Mouse (Mus musculus): ENCODE measurements at regions not wholly inside any gene's neighbourhood (a gene's known extent, or its start where the extent isn't known, plus 50 kb on each side); places are given as distances from the start of the nearest gene placed in this dataset.

DNA sequence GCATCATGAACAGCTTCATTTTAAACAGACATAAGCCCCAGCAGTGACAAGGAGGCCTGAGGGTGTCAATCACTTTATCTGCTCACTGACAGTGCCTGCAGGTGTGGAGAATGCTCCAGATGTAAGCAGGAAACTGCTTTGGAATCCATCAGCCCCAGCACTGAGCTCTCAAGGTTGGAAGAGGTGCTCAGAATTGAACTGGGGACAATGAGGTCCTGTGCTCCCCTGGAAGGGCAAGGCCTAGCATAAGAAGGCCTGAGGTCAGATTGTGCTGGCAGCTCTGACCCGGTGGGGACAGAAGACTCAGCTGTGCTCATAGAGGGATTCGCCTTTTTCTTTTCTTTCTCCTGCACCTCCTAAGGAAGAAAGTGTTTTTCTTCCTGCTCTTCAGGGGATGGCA lies 82.2 kb upstream of the Lgalsl start:
- Histone ChIP-seq H3K4me1 (replicated peaks) (peaks cover 15% of the 10 kb centered on the region), H3K9ac (no peak overlapping the region), H3K36me3 (no peaks in the 10 kb centered on the region), H3K4me3 (no peak overlapping the region), H3K27me3 (no peaks in the 10 kb centered on the region), H3K9me3 (no peaks in the 10 kb centered on the region), H3K4me2 (no peak overlapping the region), H3K27ac (no peak overlapping the region)
- whole genome bisulfite sequencing = 86% methylated on average over 2 of the region's 2 CpGs
- ATAC-seq (ENCODE audit: low FRiP score) = no peak

DNA sequence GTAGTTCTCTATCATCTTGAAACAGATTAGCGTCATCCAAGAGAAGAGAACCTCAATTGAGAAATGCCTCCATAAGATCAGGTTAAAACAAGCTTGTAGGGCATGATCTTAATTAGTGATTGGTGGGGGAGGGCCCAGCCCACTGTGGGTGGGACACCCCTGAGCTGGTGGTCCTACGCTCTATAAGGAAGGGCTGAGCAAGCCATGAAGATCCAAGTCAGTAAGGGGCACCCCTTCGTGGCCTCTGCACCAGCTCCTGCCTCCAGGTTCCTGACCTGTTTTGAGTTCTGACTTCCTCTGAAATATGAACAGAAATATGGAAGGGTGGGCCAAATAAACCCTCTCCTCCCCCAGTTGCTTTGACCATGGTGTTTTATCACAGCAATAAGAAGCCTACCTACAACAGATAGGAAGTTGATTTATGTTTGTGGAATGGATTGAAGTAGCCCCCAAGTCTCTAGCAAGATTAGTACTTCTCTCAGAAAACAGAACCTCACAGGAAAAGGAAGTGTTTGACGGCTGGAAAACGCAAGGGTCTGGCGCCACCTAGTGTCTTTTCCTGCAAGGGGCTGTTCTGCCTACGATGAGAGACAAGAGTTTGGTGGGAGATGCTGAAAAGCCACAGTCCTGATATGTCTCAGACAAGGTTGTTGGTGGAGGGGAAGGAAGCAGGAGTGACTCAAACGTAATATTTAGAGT lies 82.9 kb upstream of the Lgalsl start:
- peak; percentile 58 for ATAC-seq (ENCODE audit: low FRiP score)
- H3K27me3 ChIP-seq = no peaks in the 10 kb centered on the region
- H3K9ac ChIP-seq = no peak overlapping the region
- no peak overlapping the region for H3K4me3 ChIP-seq
- H3K4me1 ChIP-seq (replicated peaks) = peaks cover 15% of the 10 kb centered on the region
- no peaks in the 10 kb centered on the region for H3K9me3 ChIP-seq
- 25% methylated on average over 8 of the region's 8 CpGs for WGBS
- no peak overlapping the region for H3K27ac ChIP-seq
- H3K36me3 ChIP-seq = no peaks in the 10 kb centered on the region
- H3K4me2 ChIP-seq = no peak overlapping the region

DNA sequence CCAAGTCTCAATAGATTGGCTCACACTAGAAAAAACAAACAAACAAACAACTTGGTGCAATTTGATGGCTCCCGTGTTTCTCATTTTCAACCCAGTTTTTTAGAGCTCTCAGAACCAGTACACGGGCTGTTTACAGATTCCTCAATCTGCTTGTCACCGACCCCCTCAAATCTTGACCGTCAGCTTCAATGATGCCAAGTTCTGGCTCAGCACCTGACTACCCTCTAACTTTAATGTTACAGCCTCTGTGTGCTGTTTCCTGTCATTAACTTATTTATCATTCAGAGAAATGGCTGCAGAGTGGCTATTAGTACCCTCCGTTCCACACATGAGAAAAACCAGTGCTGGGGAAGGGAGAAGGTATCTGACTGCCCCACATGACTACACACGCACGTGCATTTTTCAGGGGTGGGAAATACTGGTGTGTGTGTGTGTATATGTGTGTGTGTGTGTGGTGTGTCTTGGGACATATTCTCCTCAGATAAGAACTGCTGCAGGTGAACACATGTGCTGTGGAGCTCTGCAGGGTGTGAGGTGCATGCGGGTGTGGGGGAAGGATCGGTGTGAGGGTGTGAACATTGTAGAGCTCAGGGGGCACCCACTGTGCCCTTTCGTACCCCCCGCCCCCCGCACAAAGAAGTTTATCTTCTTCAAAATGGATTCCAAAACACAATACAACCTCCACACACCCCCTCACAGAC lies 83.6 kb upstream of the Lgalsl start:
- no peak overlapping the region for H3K9ac ChIP-seq
- H3K4me2 ChIP-seq = no peak overlapping the region; the same call in 1 of the 2 replicates
- peak overlapping the region; percentile 76; the same call in 1 of the 2 replicates for H3K27ac ChIP-seq
- H3K4me3 ChIP-seq = no peak overlapping the region
- no peaks in the 10 kb centered on the region for H3K9me3 ChIP-seq
- peaks cover 15% of the 10 kb centered on the region for H3K4me1 ChIP-seq (replicated peaks)
- ATAC-seq (ENCODE audit: low FRiP score) = peak; percentile 23; the same call in 1 of the 2 replicates
- no peaks in the 10 kb centered on the region for H3K36me3 ChIP-seq
- WGBS = 83% methylated on average over 12 of the region's 12 CpGs
- H3K27me3 ChIP-seq = no peaks in the 10 kb centered on the region

DNA sequence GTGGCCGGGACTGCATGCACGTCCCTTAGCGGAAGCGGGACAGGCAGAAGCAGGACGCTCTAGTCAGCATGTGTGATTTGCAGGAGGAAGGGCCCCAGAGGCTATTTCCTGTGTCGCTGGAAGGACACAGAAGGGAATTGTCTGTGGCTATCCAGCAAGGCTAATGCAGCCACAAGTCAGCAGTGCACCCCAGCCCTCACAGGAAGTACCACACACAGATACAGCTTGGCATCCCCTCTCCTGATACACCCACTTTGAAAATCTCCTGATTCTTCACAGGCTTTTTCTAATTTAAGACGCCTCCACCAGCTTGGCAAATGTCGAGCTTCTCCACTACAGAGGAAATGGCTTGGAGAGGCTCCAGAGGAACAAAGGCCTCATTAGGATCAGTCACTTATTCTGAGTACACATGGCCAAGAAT lies 84.3 kb upstream of the Lgalsl start:
- ATAC-seq (ENCODE audit: low FRiP score) = peak; percentile 85
- Histone ChIP-seq H3K36me3 (no peaks in the 10 kb centered on the region), H3K4me2 (no peak overlapping the region; the same call in 1 of the 2 replicates), H3K27me3 (no peaks in the 10 kb centered on the region), H3K9ac (no peak overlapping the region), H3K4me1 (replicated peaks) (peaks cover 15% of the 10 kb centered on the region), H3K4me3 (no peak overlapping the region), H3K9me3 (no peaks in the 10 kb centered on the region), H3K27ac (peak overlapping the region; percentile 76)
- 21% methylated on average over 8 of the region's 8 CpGs for WGBS

DNA sequence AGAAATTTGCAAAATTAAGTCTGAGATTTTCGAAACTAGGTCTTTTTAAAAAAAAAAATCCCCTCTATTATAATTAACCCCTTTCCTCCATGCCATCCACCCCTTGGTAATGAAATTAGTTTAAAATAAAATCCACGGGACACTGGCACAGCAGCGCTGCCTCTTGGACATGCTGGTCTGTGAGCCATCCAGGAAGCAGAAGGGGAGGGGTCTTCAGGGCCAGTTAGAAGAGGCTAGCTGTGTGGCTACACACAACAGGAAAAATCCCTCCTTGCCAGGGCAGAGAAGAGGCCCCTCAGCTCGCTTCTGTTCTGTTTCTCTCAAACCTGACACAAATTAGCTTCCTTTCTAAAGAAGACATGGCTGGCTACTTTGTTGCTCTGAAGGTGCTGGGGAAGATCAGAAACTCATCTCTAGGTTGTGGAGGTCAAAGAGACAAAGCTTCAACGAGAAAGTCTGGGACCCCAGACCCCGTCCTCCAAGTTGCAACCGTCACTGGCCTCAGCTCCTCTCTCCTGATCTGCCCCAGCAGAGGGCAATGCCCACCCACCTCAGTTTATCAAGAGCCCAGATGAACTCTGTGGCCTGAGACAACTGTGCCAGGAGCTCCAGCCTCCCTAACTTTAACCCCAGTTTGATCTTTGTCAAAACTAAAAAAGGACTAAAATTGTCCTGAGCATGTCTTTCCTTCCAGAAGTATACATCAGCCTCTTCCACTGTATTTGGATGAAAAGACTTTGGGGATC lies 85.0 kb upstream of the Lgalsl start:
- peak overlapping the region; percentile 66; the same call in 1 of the 2 replicates for H3K27ac ChIP-seq
- H3K36me3 ChIP-seq = no peaks in the 10 kb centered on the region
- no peaks in the 10 kb centered on the region for H3K9me3 ChIP-seq
- WGBS = 50% methylated on average over 7 of the region's 7 CpGs
- peaks cover 15% of the 10 kb centered on the region for H3K4me1 ChIP-seq (replicated peaks)
- 0 out of 2 replicates have a peak, but pooled peaks have one; percentile 44 for ATAC-seq (ENCODE audit: low FRiP score)
- no peak overlapping the region for H3K9ac ChIP-seq
- no peak overlapping the region for H3K4me3 ChIP-seq
- H3K4me2 ChIP-seq = no peak overlapping the region
- H3K27me3 ChIP-seq = no peaks in the 10 kb centered on the region

DNA sequence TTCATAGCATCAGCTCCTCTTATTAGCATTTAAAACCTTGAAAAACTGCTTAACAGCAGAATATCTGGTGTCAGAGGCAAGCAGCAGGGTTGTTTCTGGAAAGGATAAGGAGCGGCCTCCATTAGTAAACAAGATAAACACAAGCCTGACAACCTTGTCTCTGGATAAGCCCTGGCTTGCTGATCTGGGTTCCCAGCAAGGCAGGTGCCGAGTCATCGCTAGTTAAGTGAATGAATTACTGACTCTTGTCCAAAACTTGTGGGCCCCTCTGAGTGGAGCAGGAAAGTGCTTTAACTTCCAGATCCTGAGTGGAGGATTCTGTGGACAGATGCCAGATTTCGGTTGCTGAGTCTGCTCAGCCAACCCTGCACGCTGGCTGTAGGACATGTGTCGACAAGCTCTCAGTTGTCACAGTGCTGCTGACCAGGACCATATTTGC lies 85.6 kb upstream of the Lgalsl start:
- ATAC-seq (ENCODE audit: low FRiP score) = no peak
- no peak overlapping the region for H3K4me2 ChIP-seq

DNA sequence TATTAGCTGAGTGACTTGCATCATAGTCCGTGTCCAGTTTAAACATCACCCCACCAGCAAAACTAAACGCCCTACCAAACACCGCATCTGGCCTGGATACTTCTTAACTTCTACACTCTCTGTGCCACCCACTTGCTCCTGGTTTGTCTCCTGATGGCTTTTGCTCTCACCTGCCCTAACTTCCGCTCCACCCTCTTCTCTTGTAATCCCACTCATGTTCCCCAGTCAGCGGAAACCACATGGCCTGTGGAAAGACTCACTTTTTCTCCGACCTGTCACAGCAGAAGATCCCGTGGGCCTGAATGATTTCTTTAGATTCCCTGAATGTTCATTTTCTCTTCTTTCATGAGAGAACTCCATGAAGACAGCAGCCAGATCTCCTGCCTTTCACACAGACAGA lies 86.1 kb upstream of the Lgalsl start:
- 92% methylated on average over 7 of the region's 7 CpGs for WGBS
- Histone ChIP-seq H3K36me3 (no peaks in the 10 kb centered on the region), H3K27ac (no peak overlapping the region), H3K4me1 (replicated peaks) (peaks cover 21% of the 10 kb centered on the region), H3K9me3 (no peaks in the 10 kb centered on the region), H3K4me3 (no peak overlapping the region), H3K4me2 (no peak overlapping the region), H3K9ac (no peak overlapping the region), H3K27me3 (no peaks in the 10 kb centered on the region)
- no peak for ATAC-seq (ENCODE audit: low FRiP score)

More for the DNA sequence above, 85.6 kb upstream of the Lgalsl start:
- H3K9me3 ChIP-seq = no peaks in the 10 kb centered on the region
- no peak overlapping the region for H3K9ac ChIP-seq
- peaks cover 17% of the 10 kb centered on the region for H3K4me1 ChIP-seq (replicated peaks)
- H3K27ac ChIP-seq = no peak overlapping the region
- H3K4me3 ChIP-seq = no peak overlapping the region
- H3K27me3 ChIP-seq = no peaks in the 10 kb centered on the region
- 71% methylated on average over 6 of the region's 6 CpGs for WGBS
- H3K36me3 ChIP-seq = no peaks in the 10 kb centered on the region

DNA sequence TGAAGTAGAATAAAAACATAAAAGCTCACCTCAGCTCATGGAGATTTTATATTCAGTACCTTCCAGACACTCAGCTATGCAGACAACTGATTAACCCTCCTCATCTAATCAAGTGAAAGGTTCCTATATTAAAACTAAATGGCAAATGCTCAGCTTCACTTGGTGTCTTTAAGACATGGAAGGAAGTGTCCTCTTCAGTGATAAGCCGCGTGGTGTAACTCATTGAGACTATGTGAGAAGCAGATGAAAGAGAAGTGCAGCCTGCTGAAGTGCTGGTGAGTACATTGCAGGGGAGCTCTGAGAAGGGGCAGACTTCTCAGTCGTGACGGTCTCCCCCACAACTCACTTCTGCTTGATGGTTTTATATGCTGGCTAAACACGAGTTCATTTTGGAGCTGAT lies 86.6 kb upstream of the Lgalsl start:
- Histone ChIP-seq H3K4me1 (replicated peaks) (peaks cover 22% of the 10 kb centered on the region), H3K4me3 (no peak overlapping the region), H3K9ac (no peak overlapping the region), H3K4me2 (no peak overlapping the region), H3K36me3 (no peaks in the 10 kb centered on the region), H3K9me3 (no peaks in the 10 kb centered on the region), H3K27ac (no peak overlapping the region), H3K27me3 (no peaks in the 10 kb centered on the region)
- 80% methylated on average over 5 of the region's 5 CpGs for WGBS
- ATAC-seq (ENCODE audit: low FRiP score) = no peak

DNA sequence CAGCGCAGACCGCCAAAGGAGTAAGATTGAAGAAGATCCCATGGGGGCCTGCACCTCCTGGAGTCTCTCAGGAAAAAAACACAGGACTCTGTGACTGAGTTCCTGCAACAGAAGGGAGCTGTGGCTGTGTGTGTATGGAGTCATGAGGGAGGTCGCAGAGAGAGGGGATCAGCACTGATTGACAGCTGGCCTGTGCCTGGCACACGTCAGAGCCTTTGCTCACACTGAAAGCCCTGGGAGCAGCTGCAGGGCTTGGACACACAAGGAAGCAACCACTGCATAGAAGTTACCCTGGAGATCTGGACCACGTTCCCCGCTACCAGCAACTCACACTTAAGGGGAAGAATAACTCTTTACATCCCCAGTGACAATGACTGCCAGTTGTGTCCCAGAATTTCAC lies 92.3 kb upstream of the Lgalsl start:
- Histone ChIP-seq H3K9ac (no peak overlapping the region), H3K9me3 (no peaks in the 10 kb centered on the region), H3K27ac (no peak overlapping the region), H3K27me3 (no peaks in the 10 kb centered on the region), H3K4me1 (replicated peaks) (peaks cover 14% of the 10 kb centered on the region), H3K4me3 (no peak overlapping the region), H3K4me2 (no peak overlapping the region), H3K36me3 (no peaks in the 10 kb centered on the region)
- WGBS = 35% methylated on average over 6 of the region's 6 CpGs
- ATAC-seq (ENCODE audit: low FRiP score) = peak; percentile 72; the same call in 1 of the 2 replicates

DNA sequence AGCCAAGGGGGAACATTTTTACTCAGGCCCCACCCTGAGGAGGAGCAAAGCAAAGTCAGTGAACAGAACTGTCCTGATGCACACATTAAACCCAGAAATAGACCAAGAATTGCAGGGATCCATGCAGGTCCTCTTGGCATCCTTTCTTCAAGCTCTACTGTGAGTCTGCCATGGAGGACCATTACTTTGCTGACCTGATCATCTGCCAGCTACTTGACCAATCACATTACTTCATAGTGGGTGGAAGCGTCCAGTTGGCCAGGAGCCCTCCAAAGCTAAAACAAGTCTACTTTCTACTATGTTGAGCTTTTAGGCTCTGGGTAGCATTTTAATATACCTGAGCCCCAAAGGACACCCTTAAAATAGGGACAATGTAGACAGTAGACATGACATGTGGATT lies 98.6 kb upstream of the Lgalsl start:
- no peak for ATAC-seq (ENCODE audit: low FRiP score)
- 80% methylated on average over 1 of the region's 1 CpGs for WGBS
- no peak overlapping the region for H3K9ac ChIP-seq
- no peak overlapping the region for H3K4me2 ChIP-seq
- H3K36me3 ChIP-seq = no peaks in the 10 kb centered on the region
- no peak overlapping the region for H3K27ac ChIP-seq
- no peaks in the 10 kb centered on the region for H3K9me3 ChIP-seq
- H3K4me1 ChIP-seq (replicated peaks) = no peaks in the 10 kb centered on the region
- H3K27me3 ChIP-seq = no peaks in the 10 kb centered on the region
- no peak overlapping the region for H3K4me3 ChIP-seq

DNA sequence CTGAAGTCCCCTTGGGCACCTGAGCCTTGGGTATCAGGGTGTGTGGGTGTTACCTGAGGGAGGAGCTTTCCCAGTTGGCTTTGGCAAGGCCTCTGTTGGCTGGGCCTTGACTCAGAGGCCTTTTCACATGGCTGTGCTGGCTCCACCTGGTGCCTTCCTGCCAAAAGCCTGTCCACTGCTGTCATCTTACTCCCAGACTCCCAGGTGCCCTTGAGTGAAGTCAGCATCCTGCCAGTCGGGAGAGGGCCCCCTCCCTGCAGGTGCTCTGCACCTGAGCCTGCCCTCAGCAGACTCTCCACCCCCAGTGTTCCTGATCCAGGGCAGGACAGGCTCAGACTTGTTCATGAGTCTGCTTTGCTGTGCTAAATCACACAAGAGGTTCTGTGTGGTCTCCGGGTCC lies 99.2 kb upstream of the Lgalsl start:
- no peak overlapping the region for H3K4me3 ChIP-seq
- no peaks in the 10 kb centered on the region for H3K4me1 ChIP-seq (replicated peaks)
- ATAC-seq (ENCODE audit: low FRiP score) = no peak
- H3K9ac ChIP-seq = no peak overlapping the region
- 76% methylated on average over 2 of the region's 2 CpGs for WGBS
- H3K27me3 ChIP-seq = no peaks in the 10 kb centered on the region
- no peak overlapping the region for H3K27ac ChIP-seq
- no peaks in the 10 kb centered on the region for H3K36me3 ChIP-seq
- H3K4me2 ChIP-seq = no peak overlapping the region
- H3K9me3 ChIP-seq = no peaks in the 10 kb centered on the region

DNA sequence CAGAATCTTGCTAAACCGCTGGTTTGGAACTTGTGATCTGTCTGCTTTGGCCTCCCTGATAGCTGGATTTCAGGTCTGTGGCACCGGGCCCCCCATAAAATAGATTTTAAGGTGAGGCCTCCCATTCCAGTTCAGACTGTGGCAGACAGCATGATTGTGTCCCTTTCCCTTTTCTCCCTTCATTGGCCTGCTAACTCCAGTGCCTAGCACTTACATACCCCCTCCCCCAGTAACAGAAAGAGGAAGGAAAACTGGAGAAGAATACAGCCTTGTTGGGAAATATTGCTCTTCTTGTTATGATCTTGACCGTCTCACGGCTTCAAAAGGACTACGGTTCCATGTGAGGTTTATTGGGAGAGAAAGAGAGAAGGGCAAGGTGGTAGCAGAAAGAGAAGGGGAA lies 99.7 kb upstream of the Lgalsl start:
- Histone ChIP-seq H3K27me3 (no peaks in the 10 kb centered on the region), H3K4me3 (no peak overlapping the region), H3K9ac (no peak overlapping the region), H3K36me3 (no peaks in the 10 kb centered on the region), H3K9me3 (no peaks in the 10 kb centered on the region), H3K27ac (no peak overlapping the region), H3K4me1 (replicated peaks) (no peaks in the 10 kb centered on the region), H3K4me2 (no peak overlapping the region)
- WGBS = 92% methylated on average over 5 of the region's 5 CpGs
- ATAC-seq (ENCODE audit: low FRiP score) = no peak
